Mouse (Mus musculus) kidney, adult 8-10 months (tissue): ENCODE measurements at regions not wholly inside any gene's neighbourhood (a gene's known extent, or its start where the extent isn't known, plus 50 kb on each side); places are given as distances from the start of the nearest gene placed in this dataset.
A peak's percentile ranks its signal among the peaks of the same experiment; 100 is the strongest.

Experiments
- DNase-seq, 2 experiments: peaks; one replicate each; pipeline ENCODE4 v3.0.0; 2022

- no peak for DNase-seq
Measured at GRCm38 (mm10) chr3:137482546-137482945, 138.9 kb upstream of the Ddit4l start.

GRCm38 (mm10) chr3:137482971-137483370 lies 138.4 kb upstream of the Ddit4l start:
- DNase-seq: no peak

DNA sequence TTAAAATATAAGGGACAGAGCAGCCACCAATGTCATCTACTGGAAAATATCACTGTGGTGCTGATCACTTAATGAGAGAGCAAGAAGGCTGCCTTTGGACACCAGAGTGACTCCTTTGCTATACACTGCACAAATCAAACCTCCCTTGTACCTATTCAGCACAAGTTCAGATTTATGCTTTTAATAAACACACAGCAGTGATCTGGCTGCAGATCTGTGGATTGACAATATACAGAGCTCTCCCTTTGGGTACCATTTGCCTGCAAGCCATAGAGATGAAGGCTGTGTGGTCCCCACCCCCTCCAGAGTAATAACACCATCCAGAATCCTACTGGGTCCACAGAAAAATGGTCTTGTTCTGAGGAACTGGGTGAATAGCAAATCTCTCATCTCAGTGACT lies 131.8 kb upstream of the Ddit4l start:
- no peak for DNase-seq

- no peak for DNase-seq
Measured at GRCm38 (mm10) chr3:137491508-137492019, 129.8 kb upstream of the Ddit4l start.

DNA sequence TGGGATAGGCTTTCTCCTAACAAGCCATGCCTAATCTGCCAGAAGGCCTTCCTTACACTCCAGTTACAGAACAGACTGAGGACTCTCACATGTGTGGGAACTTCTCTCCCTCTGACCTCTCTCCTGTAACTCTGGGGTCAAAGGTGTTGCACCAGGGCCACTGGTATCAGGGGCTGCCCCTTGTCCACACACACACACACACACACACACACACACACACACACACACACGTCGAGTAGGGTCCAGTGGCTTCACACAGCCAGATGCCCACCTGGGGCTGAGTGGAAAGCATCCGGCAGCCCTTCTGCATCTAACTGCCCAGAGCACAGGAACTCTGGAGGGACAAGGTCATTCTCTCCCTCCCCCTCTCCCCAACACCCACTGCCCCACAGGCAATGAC lies 123.1 kb upstream of the Ddit4l start:
- no peak for DNase-seq

DNA sequence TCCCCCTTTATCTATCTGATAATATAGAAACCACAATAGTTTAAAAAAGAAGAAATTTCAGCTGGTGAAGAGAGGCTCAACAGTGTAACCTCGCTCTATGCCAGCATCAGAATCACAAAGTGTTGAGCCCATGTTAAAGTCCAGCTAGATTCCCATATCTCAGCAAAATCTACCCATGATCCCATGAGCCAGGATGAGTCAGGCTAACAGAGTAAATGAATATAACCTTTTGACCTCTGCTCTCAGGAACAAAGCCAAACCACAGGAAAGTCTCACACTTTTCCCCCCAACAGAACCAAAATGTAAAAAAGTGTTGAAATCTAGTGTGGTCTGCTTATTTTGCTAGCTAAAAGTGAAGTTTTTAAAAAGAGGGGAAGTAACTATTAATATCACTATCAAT lies 110.1 kb upstream of the Ddit4l start:
- DNase-seq: peak in 1 of 2 experiments; percentile 4

DNA sequence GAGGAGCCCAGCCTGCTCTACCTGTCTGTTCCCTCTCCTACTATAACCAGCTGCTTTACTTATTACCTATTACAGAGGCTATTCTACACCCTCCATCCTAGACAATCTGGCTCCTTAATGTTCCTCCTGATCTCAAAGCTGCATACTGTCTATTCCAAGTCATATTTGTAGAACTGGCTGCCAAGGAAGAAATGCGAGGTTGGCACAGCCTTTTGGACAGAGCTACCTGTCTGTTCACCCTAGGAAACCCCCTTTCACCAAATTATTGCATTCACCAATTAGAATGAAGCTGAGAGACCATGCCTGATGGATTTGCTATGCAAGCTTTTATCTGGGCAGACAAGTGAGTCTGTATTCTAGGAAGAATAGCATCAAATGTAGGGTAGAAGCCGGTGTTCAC lies 109.0 kb upstream of the Ddit4l start:
- no peak for DNase-seq

DNA sequence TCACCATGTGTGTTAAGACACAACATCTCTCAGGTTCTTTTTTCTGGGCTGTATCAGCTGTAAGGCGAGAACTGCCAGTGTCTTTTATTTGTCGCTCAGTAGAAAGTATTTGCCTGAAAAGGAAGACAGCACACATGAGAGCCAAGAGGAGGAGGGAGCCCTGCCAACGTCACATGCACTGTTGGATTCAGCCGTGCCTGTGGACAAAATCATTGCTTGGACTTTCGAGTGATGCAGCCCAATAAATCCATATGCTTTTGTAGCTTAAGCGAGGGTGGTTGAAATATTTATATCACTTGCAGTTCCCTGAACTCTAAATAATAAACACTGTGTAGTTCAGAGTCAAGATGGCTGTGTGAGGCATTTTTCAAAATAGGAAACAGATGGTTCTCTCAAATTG lies 108.4 kb upstream of the Ddit4l start:
- DNase-seq: no peak

- DNase-seq: no peak
Measured at GRCm38 (mm10) chr3:137514238-137514637, 107.2 kb upstream of the Ddit4l start.

DNA sequence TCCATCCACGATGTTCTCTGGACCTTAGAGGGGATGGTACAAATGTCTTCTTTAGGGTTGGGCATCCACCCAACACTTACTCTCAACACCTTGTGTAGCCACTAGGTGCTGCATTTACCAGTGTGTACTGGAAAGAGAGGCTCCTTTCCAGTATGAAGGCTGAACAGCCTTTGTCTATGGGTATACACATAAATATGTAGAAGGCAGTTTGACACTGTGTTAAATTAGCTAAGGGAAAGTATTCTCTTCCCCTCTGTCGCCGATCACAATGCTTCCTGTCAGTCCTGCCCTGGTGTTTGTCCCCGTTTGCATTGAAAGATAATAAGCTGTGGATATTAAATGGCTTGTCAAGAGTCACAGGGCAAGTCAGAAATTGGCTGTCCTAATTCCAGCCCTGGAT lies 104.0 kb upstream of the Ddit4l start:
- no peak for DNase-seq

DNA sequence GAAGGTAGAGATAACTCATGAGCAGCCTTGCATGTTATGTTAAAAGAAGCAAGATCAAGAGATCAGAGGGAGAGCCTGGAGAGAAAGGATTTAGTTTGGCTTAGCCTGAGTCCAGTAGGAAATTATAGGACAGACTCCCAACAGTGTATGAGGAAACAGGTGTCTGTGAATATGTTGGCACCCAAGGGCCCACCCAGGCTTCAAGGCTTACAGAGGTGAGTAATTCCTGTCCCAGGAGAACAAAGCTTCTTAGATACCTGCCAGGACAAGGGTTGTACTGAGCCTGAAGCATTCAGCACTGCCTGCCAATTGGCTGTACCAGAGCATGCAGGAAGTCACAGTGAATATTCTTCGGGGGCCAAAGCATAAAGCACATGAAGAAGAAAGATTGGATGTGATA lies 101.2 kb upstream of the Ddit4l start:
- no peak for DNase-seq

DNA sequence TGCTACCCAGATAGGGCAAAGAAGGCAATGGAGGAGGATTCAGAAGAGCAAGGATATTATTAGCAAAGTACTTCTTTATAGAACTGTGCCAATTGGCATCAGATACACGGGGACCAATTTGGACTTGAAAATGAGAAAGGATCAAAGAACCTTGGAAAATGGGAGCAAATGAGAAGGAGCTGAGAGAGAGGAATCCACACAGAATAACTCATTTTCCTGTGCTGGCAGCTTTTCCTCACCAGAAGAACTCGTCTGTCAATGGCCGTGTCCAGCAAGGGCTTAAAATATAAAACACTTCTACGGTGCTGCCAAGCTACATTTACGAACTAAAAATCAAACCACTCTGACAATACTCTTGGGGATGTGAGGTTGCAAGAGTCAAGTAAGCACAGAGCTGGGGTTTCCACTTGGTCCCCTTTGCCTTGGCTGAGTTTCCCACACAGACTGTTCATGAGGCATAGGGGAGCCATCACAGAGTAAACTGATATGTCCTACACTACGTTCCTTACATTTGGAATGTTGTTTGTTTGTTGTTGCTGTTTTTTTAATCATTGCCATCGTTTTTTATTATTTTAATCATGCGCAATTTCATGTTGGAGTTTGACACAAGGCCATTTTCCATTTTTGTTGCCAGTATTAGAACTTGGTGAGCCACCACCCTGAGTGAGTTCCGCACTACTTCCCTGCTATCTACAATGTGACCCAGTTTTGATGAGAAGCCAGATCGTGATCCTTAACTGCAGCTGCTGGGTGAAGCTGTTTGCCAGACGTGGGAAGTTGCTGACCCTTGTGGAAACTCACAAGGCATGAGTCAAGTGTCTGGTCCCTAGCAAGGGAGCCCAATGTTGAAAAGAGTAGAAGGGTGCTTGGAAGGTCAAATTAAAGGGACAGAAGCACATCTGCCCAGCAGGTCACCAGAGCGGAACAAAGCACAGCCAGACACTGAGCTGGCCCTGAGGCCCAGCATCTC lies 95.5 kb upstream of the Ddit4l start:
- DNase-seq: no peak

DNA sequence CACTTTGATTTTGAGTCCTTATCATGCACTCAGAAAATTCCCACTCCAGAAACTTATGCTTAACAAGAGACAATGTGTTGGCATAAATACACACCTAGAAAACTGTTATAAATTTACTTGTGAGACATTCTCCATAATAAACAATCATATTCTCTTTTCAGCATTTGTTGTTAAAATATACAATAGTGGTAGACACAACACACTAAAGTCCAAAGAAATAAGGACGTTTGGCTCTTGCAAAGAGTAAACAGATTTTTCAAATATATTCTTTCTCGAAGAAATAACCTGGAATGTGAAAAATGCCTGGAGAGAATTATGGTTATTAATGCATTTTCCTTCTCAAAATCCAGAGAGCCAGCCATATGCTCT lies 91.8 kb upstream of the Ddit4l start:
- DNase-seq: no peak

DNA sequence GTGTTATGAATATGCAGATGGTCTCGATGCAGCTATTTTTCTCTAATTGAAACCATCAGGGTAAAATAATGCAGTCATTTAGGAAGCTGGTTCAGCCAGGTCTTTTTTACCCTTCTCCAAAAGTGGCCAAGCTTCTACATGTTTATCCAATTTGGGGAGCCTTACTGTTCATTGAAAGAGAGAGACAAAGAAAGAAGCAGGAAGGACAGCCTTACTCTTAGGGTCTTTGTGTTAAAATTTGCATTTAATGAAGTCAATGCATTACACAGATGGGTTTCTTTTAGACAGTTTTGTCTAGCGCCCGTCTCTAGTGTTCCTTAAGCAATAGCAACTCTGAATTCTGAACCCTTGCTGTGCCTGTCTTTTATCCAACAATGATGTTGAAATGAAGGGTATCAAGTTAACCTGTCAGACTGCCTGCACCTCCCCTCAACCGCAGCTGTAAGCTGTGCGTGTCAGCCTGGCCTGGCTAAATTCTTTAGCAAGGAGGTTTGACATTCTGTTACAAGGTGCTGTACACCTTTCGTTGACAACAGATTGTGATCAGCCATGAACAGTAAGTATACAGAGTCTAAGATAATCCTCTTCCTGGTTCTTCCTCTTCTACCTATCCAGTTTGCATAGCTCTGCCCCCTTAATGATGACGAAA lies 91.3 kb upstream of the Ddit4l start:
- DNase-seq: no peak

- no peak for DNase-seq
Measured at GRCm38 (mm10) chr3:137541666-137542065, 79.7 kb upstream of the Ddit4l start.

GRCm38 (mm10) chr3:137542343-137542742 lies 79.1 kb upstream of the Ddit4l start:
- DNase-seq: no peak

GRCm38 (mm10) chr3:137547414-137547877 lies 74.0 kb upstream of the Ddit4l start:
- no peak for DNase-seq

GRCm38 (mm10) chr3:137547938-137548337 lies 73.5 kb upstream of the Ddit4l start:
- peak; percentile 8 to 18 for DNase-seq

- no peak for DNase-seq
Measured at GRCm38 (mm10) chr3:137550708-137551107, 70.7 kb upstream of the Ddit4l start.

- DNase-seq: no peak
Measured at GRCm38 (mm10) chr3:137552472-137553336, 68.7 kb upstream of the Ddit4l start.

DNA sequence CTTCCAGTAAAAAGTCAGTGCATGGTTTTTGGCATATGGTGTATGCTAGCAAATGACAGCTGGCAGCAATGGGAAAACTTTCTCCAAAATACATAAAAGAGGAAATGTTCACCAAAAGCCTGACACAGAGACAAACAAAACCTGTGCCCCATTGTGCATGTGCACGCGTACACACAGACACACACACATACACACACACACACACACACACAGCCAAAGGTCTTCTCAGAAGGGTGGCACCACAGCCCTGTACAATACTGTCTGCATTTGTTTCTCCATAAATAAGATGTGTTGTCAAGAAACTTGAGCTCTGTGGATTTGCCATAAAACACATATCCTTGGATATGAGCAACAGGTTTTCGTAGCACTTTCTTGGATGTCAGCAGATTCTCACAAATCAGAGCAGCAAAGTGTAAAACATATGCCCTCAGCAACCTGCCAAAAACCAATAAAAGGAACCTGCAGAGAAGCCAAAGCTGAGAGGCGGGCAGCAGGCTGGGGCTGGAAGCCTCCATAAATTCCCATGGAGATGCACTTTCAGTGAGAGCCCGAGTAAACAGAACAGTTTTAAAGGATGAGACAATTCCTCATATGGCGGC lies 60.5 kb upstream of the Ddit4l start:
- no peak for DNase-seq

GRCm38 (mm10) chr3:137561986-137562385 lies 59.4 kb upstream of the Ddit4l start:
- no peak for DNase-seq
